Mouse (Mus musculus) lung, postnatal 4 days (tissue): ENCODE measurements at regions not wholly inside any gene's neighbourhood (a gene's known extent, or its start where the extent isn't known, plus 50 kb on each side); places are given as distances from the start of the nearest gene placed in this dataset.
A peak's percentile ranks its signal among the peaks of the same experiment; 100 is the strongest.

ENCODE experiments used
- DNase-seq, 2 experiments: peaks; one replicate each; pipeline ENCODE4 v3.0.0; 2021

GRCm38 (mm10) chr2:46106991-46107390 is 989.8 kb upstream of the Zeb2 start:
- no peak for DNase-seq

- no peak for DNase-seq
Observed at GRCm38 (mm10) chr2:46065034-46065802, 948.0 kb upstream of the Zeb2 start.

GRCm38 (mm10) chr2:46055729-46056128 is 938.5 kb upstream of the Zeb2 start:
- no peak for DNase-seq

GRCm38 (mm10) chr2:46054902-46055301 is 937.7 kb upstream of the Zeb2 start:
- no peak for DNase-seq

GRCm38 (mm10) chr2:46021854-46022253 is 904.7 kb upstream of the Zeb2 start:
- no peak for DNase-seq

- no peak for DNase-seq
Observed at GRCm38 (mm10) chr2:46013771-46014269, 896.6 kb upstream of the Zeb2 start.

- DNase-seq, result no peak
Observed at GRCm38 (mm10) chr2:46012716-46013115, 895.5 kb upstream of the Zeb2 start.

- no peak for DNase-seq
Observed at GRCm38 (mm10) chr2:45975157-45975556, 858.0 kb upstream of the Zeb2 start.

GRCm38 (mm10) chr2:45968635-45969034 is 851.4 kb upstream of the Zeb2 start:
- no peak for DNase-seq

- DNase-seq, result no peak
Observed at GRCm38 (mm10) chr2:45956792-45957330, 839.7 kb upstream of the Zeb2 start.

- no peak for DNase-seq
Observed at GRCm38 (mm10) chr2:45948758-45949157, 831.6 kb upstream of the Zeb2 start.

- DNase-seq, result no peak
Observed at GRCm38 (mm10) chr2:45925791-45926480, 808.7 kb upstream of the Zeb2 start.

GRCm38 (mm10) chr2:45908871-45909270 is 791.7 kb upstream of the Zeb2 start:
- no peak for DNase-seq

GRCm38 (mm10) chr2:45904623-45905235 is 787.5 kb upstream of the Zeb2 start:
- no peak for DNase-seq

GRCm38 (mm10) chr2:45904090-45904489 is 786.9 kb upstream of the Zeb2 start:
- DNase-seq, result peak in 1 of 2 experiments; percentile 16

- DNase-seq, result no peak
Observed at GRCm38 (mm10) chr2:45903350-45903749, 786.2 kb upstream of the Zeb2 start.

GRCm38 (mm10) chr2:45901892-45902291 is 784.7 kb upstream of the Zeb2 start:
- no peak for DNase-seq

GRCm38 (mm10) chr2:45884680-45885079 is 767.5 kb upstream of the Zeb2 start:
- DNase-seq, result no peak

GRCm38 (mm10) chr2:45878656-45879055 is 761.5 kb upstream of the Zeb2 start:
- no peak for DNase-seq

- DNase-seq, result peak; percentile 22 to 50
Observed at GRCm38 (mm10) chr2:45859901-45860331, 742.7 kb upstream of the Zeb2 start.

GRCm38 (mm10) chr2:45859445-45859844 is 742.2 kb upstream of the Zeb2 start:
- DNase-seq, result no peak

GRCm38 (mm10) chr2:45850018-45850605 is 732.9 kb upstream of the Zeb2 start:
- no peak for DNase-seq

GRCm38 (mm10) chr2:45840389-45840788 is 723.2 kb upstream of the Zeb2 start:
- no peak for DNase-seq
